Mouse (Mus musculus): Measurements from ENCODE around the gene Rgs3. TPM values are rescaled to one million over a fixed set of nuclear protein-coding genes. Genes with fewer than 3 reads are reported as not detected.

Gene Rgs3
- total and polyA plus RNA-seq, 3 experiments, result not detected

- Histone ChIP-seq H3K4me3 (ENCODE audit: control insufficient read depth in 1 of 2, insufficient read depth in 1 of 2, low read depth in 2 of 2, low read length in 2 of 2) (no peak overlapping the region), H3K9ac (ENCODE audit: control insufficient read depth, low read depth, low read length, poor library complexity, severe bottlenecking) (no peak overlapping the region), H3K79me2 (ENCODE audit: control insufficient read depth, insufficient read depth, low read length, poor library complexity) (no peaks in the 10 kb centered on the region), H3K4me1 (ENCODE audit: control insufficient read depth in 1 of 2, insufficient read depth in 2 of 2, low read length in 2 of 2) (no peaks in the 10 kb centered on the region), H3K27me3 (ENCODE audit: control insufficient read depth in 1 of 2, insufficient read depth in 2 of 2, low read length in 2 of 2) (no peaks in the 10 kb centered on the region), H3K36me3 (ENCODE audit: control insufficient read depth in 1 of 2, insufficient read depth in 2 of 2, low read length in 2 of 2) (no peaks in the 10 kb centered on the region), H3K9me3 (replicated peaks; ENCODE audit: insufficient read depth, low read length) (no peaks in the 10 kb centered on the region), H3K27ac (ENCODE audit: control insufficient read depth, low read depth, low read length) (no peak overlapping the region)
- no peak for DNase-seq (ENCODE audit: low read depth, low spot score)
- TF ChIP-seq POLR2AphosphoS2 (IDR thresholded peaks at IDR 0.05; ENCODE audit: low read length) (no peak), POLR2A (IDR thresholded peaks at IDR 0.05; ENCODE audit: control insufficient read depth in 1 of 2, insufficient read depth in 1 of 2, low read depth in 1 of 2, low read length in 2 of 2, poor library complexity in 1 of 2) (no peak), GATA1 (IDR thresholded peaks at IDR 0.05; ENCODE audit: low read depth, low read length) (no peak), ETS1 (IDR thresholded peaks at IDR 0.05; ENCODE audit: low read depth, low read length) (no peak), UBTF (IDR thresholded peaks at IDR 0.05; ENCODE audit: borderline replicate concordance, insufficient read depth, low read depth, low read length) (no peak), ZMIZ1 (IDR thresholded peaks at IDR 0.05; ENCODE audit: low read depth, low read length) (no peak), MAX (IDR thresholded peaks at IDR 0.05; ENCODE audit: low read length) (no peak)
Measured at GRCm38 (mm10) chr4:62738996-62739395, 179.3 kb downstream of the Rgs3 start.

GRCm38 (mm10) chr4:62739591-62739990 is 179.9 kb downstream of the Rgs3 start:
- DNase-seq (ENCODE audit: low read depth, low spot score), result no peak
- no peaks in the 10 kb centered on the region for H3K79me2 ChIP-seq (ENCODE audit: control insufficient read depth, insufficient read depth, low read length, poor library complexity)
- no peak overlapping the region for H3K9ac ChIP-seq (ENCODE audit: control insufficient read depth, low read depth, low read length, poor library complexity, severe bottlenecking)
- no peak overlapping the region for H3K4me3 ChIP-seq (ENCODE audit: control insufficient read depth in 1 of 2, insufficient read depth in 1 of 2, low read depth in 2 of 2, low read length in 2 of 2)
- H3K4me1 ChIP-seq (ENCODE audit: control insufficient read depth in 1 of 2, insufficient read depth in 2 of 2, low read length in 2 of 2), result no peaks in the 10 kb centered on the region
- no peaks in the 10 kb centered on the region for H3K27me3 ChIP-seq (ENCODE audit: control insufficient read depth in 1 of 2, insufficient read depth in 2 of 2, low read length in 2 of 2)
- TF ChIP-seq CHD1 (IDR thresholded peaks at IDR 0.05; ENCODE audit: low read depth, low read length) (no peak), JUND (IDR thresholded peaks at IDR 0.05; ENCODE audit: low read depth, low read length) (no peak), POLR2AphosphoS5 (IDR thresholded peaks at IDR 0.05; ENCODE audit: borderline replicate concordance, low read depth, low read length) (no peak)
- H3K27ac ChIP-seq (ENCODE audit: control insufficient read depth, low read depth, low read length), result no peak overlapping the region
- H3K36me3 ChIP-seq (ENCODE audit: control insufficient read depth in 1 of 2, insufficient read depth in 2 of 2, low read length in 2 of 2), result no peaks in the 10 kb centered on the region
- H3K9me3 ChIP-seq (replicated peaks; ENCODE audit: insufficient read depth, low read length), result no peaks in the 10 kb centered on the region

- TF ChIP-seq MAFK (IDR thresholded peaks at IDR 0.05; ENCODE audit: borderline replicate concordance, low read depth, low read length) (no peak), MXI1 (IDR thresholded peaks at IDR 0.05; ENCODE audit: low read depth, low read length) (no peak), MAX (IDR thresholded peaks at IDR 0.05; ENCODE audit: low read length) (no peak)
- Histone ChIP-seq H3K4me1 (ENCODE audit: control insufficient read depth in 1 of 2, insufficient read depth in 2 of 2, low read length in 2 of 2) (no peaks in the 10 kb centered on the region), H3K9ac (ENCODE audit: control insufficient read depth, low read depth, low read length, poor library complexity, severe bottlenecking) (no peak overlapping the region), H3K36me3 (ENCODE audit: control insufficient read depth in 1 of 2, insufficient read depth in 2 of 2, low read length in 2 of 2) (no peaks in the 10 kb centered on the region), H3K79me2 (ENCODE audit: control insufficient read depth, insufficient read depth, low read length, poor library complexity) (no peaks in the 10 kb centered on the region), H3K27me3 (ENCODE audit: control insufficient read depth in 1 of 2, insufficient read depth in 2 of 2, low read length in 2 of 2) (no peaks in the 10 kb centered on the region), H3K9me3 (replicated peaks; ENCODE audit: insufficient read depth, low read length) (no peaks in the 10 kb centered on the region), H3K4me3 (ENCODE audit: control insufficient read depth in 1 of 2, insufficient read depth in 1 of 2, low read depth in 2 of 2, low read length in 2 of 2) (no peak overlapping the region), H3K27ac (ENCODE audit: control insufficient read depth, low read depth, low read length) (no peak overlapping the region)
- no peak for DNase-seq (ENCODE audit: low read depth, low spot score)
Measured at GRCm38 (mm10) chr4:62740282-62741054, 180.8 kb downstream of the Rgs3 start.
